Mouse (Mus musculus) left cerebral cortex, adult 9 months (tissue): ENCODE measurements at regions not wholly inside any gene's neighbourhood (a gene's known extent, or its start where the extent isn't known, plus 50 kb on each side); places are given as distances from the start of the nearest gene placed in this dataset.

Source experiments
- DNase-seq, 2 experiments: peaks; one replicate each; pipeline ENCODE4 v3.0.0; 2022; ENCODE audit warnings: low spot score in 2 of 2

DNA sequence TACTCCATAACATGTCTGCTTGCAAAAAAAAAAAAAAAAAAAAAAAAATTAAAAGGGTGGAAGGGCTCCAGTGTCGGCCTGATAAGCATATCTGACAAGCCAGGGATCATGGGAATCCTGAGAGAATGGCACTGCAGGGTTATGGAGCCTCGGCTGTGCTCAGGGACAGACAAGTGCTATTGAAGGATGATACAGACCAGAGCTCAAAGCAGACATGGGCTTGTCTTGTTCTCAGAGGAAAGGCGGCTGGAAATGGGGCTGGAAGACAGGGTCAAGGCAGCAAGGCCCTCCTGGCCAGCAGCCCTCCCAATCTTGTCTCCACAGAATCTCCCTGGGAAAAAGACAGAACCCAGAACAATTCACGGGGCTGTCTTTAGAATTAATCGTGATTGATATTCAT, 449.0 kb downstream of the Insc start:
- no peak for DNase-seq

DNA sequence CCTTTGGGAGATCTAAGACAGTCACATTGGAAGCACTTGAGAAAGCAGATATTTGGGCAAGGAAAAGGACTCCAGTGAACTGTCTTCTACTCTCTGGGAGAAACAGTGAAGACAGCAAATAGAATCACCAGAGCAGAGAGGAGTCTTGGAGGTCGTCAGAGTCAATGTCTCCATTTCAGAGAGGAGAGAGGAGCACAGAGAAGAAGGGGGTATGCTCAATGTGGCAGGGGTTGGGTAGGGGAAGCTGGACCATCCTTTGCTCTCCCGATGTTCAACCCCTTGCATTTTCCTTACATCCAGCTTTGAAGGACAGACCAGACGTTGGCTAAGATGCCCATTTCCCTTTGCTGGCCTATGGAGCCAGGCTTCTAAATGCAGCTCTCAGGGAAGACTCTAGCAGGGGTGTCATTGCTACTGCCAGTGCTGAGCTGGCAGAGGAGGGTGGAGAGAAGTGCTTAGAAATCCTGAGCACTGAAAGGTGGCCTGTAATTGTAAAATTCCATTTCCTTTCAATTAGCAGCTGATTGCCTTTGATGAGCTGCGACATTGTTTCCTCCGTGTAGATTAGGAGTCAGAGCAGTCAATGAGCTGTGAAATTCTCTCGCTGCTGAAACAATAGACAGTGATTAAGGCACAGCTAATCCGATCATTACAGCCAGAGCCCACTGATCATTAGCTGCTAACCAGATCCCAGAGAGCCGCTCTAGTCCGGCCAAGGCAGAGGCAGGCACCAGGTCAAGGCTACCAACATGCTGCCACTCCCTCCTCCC, 449.7 kb downstream of the Insc start:
- DNase-seq, result no peak

DNA sequence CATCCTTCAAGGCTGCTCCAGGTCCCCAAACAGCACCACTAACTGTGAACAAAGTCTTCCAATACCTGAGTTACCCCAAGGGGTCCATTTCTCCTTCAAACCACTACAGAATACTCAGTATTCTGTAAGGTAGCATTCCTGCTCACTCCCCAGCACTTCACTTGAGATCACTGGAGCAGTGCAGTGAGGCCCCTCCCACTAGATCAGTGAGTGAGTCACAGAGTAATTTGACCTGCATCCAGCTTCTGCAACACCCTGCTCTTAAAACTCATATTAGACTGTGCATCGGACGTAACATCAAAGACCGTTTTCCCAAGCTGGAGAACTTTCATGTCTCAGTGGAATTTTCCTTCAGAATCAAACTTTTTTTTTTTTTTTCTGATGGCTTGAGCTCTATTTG, 461.4 kb downstream of the Insc start:
- no peak for DNase-seq

DNA sequence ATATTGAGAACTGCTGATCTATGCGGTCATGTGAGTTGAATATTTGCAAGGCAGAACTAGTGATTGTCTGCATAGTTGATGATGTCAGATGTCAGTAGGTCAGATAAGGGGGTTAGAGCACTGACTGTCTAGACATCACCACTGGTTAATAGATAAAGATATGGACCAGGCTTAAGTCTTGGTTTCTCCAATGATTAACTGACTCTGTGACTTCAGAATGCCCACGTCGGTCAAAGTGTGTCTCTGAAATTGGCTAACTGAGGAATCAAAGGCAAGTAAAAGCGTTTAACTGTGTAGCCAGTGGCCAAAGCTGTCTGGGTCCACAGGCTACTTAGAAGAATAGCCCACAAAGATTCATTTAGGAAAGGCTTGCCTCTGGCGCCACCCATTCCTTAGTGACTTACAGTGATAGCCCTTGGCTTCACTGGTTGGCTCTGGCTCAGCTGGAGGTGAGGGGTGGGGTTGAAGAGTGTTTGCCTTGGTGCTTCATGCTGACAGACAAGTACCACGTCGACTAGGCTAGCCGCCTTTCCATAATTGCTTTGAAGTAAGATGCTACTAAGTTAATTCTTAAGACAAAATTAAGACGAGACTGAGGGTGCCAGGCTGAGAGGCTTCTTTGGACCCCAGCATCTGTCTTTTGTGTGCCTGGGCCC, 463.1 kb downstream of the Insc start:
- DNase-seq, result no peak

DNA sequence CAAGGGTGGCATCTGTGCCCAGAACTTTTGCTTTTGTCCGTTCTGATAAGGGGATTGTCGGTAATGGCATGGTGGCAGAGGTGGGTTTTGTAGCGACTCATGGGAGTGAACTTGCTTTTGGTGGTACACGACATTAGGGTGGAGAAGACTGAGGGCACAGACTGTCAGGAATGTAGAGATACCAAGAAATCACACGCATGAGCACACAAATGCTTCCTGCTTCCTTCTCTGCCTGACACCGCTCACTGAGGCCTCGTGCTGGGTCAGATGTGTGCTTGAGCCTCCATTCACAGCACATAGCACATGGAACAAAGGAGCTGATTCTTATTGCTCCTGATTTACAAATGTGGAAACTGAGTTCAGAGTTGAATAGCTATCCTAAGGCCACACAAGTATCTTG, 465.3 kb downstream of the Insc start:
- no peak for DNase-seq

DNA sequence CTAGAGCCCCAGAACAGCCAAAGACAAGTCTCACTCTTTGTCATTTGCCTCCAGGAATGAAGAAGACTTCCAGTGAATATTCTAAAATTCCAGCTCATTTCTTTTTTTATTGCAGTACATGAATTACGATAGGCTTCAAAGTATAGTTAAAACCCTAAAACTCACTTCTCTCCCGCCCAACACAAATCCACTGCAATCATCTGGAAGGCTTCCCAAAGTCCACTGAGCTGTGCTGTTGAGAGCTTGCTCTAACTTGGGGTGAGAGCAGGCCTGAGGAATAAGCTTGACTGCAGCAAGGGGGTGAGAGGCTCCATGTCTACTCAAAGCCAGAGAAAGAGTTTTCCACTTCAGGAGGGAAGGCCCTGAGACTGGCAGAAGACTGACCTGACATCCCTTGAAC, 466.5 kb downstream of the Insc start:
- DNase-seq, result no peak

DNA sequence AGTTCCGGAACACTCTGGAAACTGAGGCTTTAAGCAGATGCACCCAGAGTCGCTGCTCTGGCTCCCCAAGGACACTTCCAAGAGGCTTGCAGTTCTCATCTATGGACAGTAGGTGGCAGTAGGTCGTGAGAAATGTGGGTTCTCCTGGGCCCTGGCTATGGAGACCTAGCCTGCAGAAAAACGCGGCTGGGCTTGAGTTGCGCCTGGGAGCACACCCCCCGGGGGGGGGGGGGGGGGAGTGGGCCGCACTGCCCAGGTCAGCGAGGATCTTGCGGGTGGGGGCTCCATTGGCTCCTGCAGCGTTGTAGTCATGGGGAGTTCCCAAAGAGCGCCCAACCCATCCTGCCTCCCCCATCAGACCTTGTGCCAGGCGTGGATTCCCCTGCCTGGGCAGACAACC, 473.3 kb downstream of the Insc start:
- DNase-seq, result peak; percentile 35 to 82

DNA sequence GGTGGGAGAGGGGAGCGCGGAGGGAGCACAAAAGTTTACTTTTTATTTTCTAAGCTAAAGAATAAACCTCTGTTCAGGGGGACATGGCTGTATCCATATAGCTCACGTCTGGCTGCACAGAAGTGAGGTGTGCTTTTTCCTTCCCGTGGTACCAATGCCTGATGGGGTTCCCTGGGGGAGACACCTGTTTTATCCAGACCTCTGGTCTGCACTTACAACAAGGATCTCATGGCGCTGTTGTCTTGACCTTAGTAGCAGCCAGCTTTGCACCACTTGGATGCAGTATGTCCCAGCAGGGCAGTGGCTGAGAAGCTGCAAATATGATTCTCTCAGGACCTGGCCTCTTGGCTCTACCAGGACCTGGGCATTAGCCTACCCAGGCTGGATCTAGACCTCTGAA, 473.8 kb downstream of the Insc start:
- no peak for DNase-seq

DNA sequence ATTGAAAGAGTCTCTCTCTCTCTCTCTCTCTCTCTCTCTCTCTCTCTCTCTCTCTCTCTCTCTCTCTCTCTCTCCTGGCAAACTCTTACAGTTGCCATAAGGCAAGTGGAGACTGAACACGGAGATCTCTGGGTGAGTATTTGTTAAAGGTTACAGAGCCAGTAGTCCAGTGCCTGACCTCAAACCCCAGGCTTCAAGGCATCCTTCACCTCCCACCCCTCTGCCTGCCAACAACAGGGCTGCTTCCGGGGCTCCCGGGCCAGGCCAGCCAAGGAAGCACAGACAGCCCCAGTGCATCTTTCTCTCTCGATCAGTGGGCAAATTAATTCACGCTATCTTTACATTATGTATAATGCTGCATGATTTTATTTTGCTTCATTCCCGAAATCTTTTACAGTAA, 474.2 kb downstream of the Insc start:
- DNase-seq, result no peak

DNA sequence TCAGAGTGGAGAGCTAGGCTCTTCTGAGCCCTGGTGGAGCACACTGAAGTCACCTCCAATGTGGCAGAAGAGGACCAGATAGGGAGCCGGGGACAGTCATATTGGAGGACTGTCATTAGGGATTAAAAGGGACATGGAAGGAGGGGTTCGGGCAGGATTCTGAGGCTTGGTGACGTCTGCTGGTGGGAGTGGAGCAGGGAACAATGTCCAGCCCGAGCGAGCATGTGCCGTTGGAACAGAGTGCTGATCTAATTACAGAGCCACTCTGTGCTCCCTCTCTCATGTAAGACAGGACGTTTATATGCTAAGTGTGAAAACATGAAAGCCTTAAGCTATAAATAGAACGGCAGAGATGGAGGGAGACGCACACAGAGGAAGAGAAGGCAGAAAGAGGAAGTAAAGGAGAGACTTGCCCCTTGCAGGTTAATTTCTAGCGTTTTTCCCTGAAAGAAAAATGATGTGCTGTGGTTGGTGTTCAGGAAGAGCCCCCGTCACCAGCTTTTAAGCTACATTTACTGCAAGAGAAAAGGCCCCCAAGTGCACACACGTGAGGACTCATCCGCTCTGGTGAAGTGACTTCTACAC, 475.2 kb downstream of the Insc start:
- no peak for DNase-seq

DNA sequence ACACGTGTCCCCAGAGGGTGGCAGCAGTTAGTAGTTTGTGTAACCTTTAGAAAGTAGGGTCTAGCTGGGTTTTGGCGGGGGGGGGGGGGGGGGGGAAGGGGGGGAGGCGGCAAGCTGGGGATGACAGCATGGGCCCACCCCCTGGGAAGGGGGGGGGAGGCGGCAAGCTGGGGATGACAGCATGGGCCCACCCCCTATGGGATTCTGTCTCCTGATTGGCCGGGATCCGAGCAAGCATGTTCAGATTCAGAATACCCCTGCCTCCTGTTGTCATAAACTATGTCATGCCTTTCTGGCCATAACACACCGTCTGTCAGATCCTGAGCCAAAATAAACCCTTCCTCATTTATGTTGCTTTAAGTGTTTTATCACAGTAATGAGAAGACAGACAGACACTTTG, 479.1 kb downstream of the Insc start:
- DNase-seq, result no peak

DNA sequence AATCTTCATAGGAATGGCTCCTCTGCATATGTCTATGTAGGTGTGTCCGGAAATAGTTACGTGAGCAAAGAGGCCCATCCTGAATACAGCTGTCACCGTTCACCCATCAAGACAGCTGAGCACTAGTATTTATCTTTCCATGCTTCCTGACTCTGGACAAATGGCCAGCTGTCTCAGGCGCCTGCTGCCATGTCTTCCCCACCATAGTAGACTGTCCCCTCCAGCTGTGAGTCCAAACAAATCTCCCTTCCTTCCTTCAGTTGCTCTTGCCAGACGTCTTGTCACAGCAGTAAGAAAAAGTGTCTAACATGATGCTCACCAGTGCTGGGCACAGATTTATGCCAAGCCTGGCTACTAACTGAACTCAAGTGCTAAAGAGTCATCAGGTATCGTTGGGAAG, 487.0 kb downstream of the Insc start:
- no peak for DNase-seq

DNA sequence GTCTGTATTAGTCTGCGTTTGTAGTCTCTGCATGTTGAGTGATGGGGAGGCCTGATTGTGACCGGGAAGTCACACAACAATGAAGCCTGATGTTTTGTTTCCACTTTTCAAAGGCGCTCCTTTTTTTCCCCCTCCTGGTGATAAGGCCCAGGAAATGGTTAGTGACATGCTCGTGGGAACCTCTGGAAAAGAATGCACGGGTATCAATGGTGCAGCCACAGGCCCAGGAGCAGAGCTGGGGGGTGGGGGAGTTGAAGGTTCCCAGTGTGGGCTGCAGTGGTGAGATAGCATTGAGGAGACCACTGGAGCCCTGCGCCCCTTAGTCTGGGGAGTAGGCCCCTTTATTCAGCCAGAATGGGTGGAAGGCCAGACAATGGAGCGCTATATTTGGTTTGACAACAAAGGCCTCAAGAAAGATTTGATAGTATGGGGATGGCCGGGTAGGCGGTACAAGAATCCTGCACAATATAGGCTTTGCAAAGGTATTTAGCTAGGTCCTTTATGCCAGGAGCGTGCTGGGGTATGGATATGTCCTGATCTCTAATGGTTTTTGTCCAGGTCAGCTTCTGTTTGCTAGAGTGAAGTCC, 490.4 kb downstream of the Insc start:
- no peak for DNase-seq

DNA sequence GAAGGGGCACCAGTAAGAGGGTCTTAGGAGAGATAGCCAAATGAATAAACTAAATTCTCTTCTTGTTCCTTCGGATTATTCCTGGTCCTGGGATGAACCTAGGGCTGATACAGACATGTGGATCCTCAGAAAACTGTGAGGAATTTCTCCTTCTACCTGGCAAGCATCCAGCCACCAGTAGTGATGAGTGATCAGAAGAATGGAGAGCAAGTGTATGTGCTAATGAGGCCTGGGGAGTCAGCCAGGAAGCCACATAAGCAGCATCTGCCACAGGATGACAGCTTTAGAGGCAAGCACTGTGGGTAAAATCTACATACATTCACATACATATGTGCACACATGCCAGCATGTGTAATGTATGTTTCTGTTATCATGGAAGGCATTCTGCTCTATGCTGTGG, 493.6 kb downstream of the Insc start:
- DNase-seq, result no peak

DNA sequence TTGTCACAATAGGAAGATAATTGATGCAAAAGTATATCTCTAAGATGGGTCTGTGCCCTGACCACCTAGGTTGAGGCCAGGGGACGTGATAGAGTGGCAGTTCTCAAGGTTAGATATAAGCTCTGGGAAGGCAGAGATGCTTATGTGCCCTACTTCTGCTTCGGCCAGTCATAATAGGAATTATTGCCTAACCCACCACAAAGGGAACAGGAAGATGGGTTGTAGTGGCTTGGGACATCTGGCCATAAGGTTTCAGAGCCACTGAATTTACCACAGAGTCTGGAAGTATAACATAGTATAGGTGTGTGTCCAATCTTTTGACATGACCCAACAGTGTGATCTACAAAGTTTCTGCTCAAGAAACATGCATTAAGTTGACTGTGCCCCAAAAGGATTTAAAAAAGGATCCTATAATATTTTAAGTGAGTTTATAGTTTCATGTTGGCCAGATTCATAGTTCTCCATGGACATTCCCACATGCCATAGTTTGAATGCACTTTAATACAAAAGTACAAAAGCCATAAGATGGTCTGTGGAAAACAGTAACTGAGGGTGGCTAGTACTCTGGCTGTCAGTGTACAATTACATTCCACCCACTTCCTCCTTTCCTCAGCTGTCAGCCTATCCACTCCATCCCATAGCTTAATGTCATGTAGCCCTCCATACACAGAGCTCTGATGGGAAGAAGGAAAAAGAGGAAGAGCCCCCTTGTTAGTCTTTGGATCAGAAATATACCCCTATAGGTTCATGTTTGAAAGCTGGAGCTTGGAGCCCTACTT, 508.3 kb downstream of the Insc start:
- DNase-seq, result no peak

DNA sequence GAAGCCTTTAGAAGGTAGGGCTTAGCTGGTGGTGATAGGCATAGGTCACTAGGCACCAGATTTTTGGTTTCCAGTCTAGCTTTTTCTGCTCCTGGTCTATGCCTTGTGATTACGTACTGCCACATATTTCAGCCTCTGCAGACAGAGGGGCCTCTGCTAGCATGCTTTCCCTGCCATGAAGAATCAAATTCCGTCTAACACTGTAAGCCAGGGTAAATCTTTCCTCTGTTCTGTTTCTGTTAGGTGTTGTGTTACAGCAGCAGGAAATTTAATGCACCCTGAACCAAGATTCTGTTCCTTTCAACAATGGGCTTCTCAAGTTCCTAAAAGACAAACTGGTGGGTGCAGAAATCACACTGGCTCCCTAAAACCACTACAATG, 508.9 kb downstream of the Insc start:
- DNase-seq, result no peak

DNA sequence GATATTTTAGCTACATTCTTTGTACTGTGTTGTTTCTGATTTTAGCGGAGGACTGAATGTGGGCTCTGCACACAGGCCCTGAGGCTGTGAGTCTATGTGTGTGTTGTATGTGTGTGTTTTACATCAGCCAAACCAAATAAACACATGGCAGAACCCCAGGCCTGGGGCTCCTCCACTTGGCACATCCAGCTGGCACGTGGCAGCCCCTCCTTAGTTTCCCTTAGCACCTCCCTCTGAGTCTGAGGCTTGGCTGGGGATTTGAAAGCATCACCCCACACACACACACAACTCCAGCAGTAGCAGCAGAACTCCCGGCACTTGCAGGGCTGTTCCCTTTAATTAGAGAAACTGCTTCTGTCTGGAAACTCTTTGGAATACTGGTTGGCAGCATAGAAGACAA, 515.1 kb downstream of the Insc start:
- no peak for DNase-seq

DNA sequence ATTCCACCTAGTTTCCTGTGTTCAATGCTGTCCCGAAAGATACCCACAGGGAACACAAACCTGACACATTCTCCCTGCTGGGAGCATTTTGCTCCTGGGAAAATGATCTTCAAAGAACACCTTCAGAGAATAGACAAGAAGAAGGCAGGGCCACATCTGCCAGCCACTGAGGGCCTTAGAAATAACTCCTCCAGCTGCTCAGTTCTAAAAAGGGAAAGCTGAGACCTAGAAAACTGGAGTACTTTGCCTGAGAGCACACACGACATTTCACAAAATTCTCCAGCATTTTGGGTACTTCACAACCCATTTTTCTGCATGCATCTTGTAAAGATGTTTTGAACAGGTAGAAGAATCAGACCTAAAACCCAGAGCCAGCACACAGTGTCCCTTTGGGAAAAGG, 519.6 kb downstream of the Insc start:
- DNase-seq, result peak; percentile 1 to 11

DNA sequence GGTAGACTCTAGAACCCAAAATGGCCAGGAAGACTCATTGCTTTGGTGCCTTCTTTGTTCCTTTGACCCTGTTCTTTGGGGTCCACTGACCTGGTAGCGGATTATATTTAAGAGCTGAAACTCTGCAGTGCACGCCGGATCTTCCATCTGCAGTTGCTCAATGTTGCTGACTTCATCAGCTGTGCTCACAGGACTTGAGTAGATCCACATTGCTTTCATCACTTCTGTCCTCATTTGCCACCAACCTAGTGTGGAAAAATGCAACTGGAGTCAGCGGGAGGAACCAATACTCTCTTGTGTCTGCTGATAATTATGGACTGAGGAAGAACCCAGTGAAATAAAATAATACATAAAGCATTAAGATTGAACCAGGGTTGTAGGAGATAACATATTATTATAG, 522.6 kb downstream of the Insc start:
- DNase-seq, result no peak

DNA sequence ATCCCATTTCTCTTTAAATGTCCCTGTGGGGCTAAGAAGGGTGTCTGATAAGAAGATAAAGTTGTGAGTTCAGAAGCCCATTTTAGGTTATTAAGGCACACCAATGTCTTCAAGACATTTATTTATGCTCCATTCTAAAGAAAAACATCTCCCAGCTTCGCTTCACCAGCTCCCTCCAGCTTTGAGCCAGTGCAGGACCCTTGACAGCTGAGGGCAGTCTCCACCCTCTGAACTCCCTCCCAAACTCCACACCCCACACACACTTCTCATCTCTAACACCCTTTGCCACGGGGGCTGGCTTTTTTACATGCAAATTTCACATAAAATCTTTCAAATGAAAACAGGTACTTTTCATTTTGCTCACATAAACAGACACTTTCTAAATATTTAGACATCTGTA, 527.3 kb downstream of the Insc start:
- DNase-seq, result no peak

DNA sequence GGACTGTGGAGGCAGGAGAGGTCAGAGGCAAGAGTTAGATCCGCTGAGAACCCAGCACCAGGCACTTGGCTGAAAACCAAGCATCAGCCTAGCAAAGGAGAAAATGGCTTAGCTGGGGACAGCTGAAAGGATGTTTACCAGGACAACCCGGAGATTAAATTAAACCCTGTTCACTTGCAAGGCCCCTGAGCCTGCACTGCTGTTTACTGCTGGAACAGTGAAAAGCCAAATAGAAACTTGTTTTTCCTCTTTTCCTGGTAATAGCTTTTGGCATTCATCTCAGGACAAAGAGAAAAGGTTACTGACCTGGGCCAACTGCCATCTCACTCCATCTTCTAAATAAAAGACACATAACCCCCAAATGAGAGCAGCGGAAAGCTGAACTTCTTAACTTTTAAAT, 531.3 kb downstream of the Insc start:
- no peak for DNase-seq

DNA sequence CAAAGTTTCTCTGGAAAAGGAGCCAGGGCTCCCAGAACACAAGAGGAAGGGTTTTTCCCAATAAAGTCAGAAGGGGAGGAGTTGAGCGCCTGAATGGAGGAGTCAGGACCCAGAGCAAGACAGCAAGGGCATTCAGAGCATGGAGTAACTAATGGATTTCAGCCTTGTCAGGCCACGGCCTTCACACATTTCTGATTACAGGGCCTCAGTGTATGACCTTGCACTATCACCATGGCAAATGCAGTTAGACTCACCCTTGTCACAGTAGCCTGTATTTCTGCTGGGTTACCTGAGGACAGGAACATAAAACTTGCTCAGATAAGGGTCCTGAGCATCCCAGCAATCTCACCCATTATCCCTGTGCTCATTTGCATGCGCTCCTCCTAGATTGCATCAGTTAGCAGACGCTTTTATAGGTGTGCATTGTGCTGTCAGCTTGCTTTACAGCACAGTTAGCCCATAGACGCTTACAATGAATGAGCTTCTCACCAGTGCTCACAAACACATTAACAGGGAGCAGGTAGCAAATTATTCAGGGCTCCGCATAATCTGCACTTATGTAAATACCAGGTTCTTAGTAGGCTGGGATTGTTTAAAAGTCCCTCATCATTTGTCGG, 547.4 kb downstream of the Insc start:
- DNase-seq, result no peak
